Mouse (Mus musculus) liver, postnatal 0 days (tissue): ENCODE measurements around the gene Hist2h3c1.

Experiments used
- CTCF ChIP-seq: sonication (generic); IDR thresholded peaks from 2 replicates; pipeline ENCODE4 v1.5.1; 2016; ENCODE audit warnings: antibody characterized with exemption, low read depth
- EP300 ChIP-seq: IDR thresholded peaks from 2 replicates; pipeline ENCODE4 v1.6.1; 2016; ENCODE audit warnings: antibody characterized with exemption, low read depth, mild to moderate bottlenecking

DNA sequence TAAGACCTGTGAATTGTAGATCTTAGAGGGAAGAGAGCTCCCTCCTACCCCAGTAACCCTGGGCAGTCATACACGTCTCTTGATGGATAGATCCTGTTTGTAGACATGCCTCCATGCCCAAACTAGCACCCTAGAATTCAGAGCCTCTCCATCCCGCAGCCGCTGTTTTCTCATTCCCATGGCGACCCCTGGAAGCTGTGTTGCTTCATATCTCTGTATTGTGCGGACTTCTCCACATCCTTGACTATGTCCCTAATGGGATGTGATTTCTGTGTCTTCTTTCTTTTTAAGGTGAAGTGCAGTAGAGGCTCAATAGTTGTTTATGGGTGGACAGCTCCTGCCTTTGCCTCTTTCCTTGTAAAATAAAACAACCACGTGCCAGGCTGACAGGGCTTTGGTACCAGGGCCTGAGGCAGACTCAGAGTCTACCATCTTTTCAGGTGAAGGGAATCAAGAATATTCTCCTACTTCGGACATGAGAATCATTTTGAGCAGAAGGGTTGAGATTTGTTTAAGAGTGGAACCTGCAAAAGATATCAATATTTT lies 18.0 kb downstream of the Hist2h3c1 start:
- no peak for TF ChIP-seq CTCF
- TF ChIP-seq EP300 = no peak
